Mouse (Mus musculus) brain, embryonic 14.5 days (tissue): ENCODE measurements at regions not wholly inside any gene's neighbourhood (a gene's known extent, or its start where the extent isn't known, plus 50 kb on each side); places are given as distances from the start of the nearest gene placed in this dataset.

Source experiments
- DNase-seq: peaks from one replicate; pipeline ENCODE4 v3.0.0-alpha.2; 2011; ENCODE audit warnings: low read depth
- CTCF ChIP-seq: fragments of 200-500 bp; IDR thresholded peaks from 2 replicates; pipeline ENCODE4 v1.5.1; 2012; ENCODE audit warnings: inconsistent platforms, mild to moderate bottlenecking, moderate library complexity, borderline replicate concordance; ENCODE audit not compliant: insufficient read depth, insufficient read length; ENCODE audit errors: extremely low read depth
- POLR2A ChIP-seq: fragments of 200-500 bp; IDR thresholded peaks from 2 replicates; pipeline ENCODE4 v1.6.1; 2012; ENCODE audit warnings: mild to moderate bottlenecking, inconsistent platforms, borderline replicate concordance; ENCODE audit not compliant: poor library complexity, insufficient read depth, insufficient read length, severe bottlenecking; ENCODE audit errors: extremely low read depth

DNA sequence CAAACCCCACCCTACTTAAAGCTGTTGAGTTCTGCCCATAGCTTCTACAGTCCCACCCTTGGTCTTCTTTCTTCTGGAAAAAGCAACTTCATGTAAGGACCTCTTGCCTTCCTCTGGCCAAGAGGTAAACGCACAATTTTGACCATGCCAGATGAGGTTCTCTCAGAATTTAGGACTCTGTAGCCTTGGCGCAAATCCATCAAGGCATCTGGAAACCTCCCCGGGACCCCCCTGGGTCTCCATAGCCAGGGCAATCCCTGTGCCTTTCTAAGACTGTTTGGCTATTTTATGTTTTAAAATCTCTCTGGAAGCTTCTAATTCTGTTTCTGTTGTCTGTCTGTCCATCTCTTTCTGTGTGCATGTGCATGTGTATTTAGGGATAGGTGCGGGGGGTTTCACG is 110.3 kb downstream of the 2410131K14Rik start:
- DNase-seq = no peak
- no peak for TF ChIP-seq CTCF
- no peak for TF ChIP-seq POLR2A

GRCm38 (mm10) chr5:118355691-118356337 is 110.8 kb downstream of the 2410131K14Rik start:
- TF ChIP-seq POLR2A = no peak
- peak; percentile 93 for DNase-seq

DNA sequence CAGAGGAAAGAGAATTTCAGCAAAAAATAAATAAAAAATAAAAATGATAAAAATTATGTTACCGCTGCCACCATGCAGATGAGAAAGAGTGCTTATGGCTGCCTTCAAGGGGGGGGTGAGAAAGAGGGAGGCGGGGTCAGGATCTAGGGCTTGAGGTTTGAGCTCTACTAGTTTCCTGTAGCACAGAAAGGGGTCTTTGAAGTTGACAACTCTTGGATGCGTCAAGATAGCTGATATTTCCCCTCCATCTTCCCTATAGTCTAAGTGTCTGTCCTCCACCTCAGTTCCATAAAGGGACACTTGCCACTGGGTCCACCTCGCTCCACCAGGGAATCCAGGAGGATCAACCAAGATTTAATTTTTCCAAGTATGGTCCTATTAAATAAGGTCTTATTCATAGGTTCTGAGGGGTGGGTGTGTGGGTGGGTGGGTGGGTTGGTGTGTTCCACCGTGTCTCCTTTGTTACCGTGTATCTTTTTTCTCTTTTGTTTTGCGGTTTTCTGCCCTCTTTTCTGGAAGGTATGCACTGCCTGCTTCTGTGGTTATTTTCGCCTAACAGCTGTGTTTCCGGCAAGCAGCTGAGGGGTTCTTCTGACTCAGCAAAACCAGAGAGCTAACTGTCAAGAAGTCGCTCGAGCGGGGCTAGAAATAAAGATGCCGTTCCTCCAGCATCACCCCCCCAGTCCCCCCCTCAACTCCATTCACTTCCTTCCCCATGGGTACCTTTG is 114.8 kb downstream of the 2410131K14Rik start:
- TF ChIP-seq POLR2A = no peak
- no peak for TF ChIP-seq CTCF
- no peak for DNase-seq

- TF ChIP-seq CTCF (no peak), POLR2A (no peak)
These were observed 115.5 kb downstream of the 2410131K14Rik start for GRCm38 (mm10) chr5:118360374-118361064.

GRCm38 (mm10) chr5:118361133-118361852 is 116.3 kb downstream of the 2410131K14Rik start:
- TF ChIP-seq POLR2A = no peak
- TF ChIP-seq CTCF = no peak
- DNase-seq = no peak

More at GRCm38 (mm10) chr5:118360374-118361064, 115.5 kb downstream of the 2410131K14Rik start:
- no peak for DNase-seq

DNA sequence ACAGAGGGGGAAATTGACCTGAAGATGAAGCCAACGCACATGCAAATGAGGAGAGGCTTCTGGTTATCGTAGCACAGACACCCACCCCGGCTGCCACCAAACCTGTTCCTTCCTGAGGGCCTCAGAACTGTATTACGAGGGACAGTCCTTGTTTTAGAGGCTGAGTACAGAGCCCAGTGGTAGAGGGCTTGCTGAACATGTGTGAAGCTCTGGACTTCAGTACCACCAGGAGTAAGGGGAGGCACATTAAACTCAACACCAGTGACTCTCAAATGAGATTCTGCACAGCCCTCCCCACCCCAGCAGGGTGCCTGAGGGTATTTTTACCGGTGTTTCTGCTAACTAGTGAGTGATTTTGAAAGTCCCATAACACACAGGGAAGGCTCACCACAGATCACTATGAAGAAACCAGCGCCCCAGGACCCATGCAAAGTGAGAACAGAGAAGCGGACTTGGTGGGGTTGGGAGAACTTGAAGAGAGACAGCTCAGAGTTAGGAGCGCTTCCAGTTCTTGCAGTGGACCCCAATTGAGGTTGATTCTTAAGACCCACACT is 116.9 kb downstream of the 2410131K14Rik start:
- no peak for TF ChIP-seq POLR2A
- no peak for TF ChIP-seq CTCF
- no peak for DNase-seq

DNA sequence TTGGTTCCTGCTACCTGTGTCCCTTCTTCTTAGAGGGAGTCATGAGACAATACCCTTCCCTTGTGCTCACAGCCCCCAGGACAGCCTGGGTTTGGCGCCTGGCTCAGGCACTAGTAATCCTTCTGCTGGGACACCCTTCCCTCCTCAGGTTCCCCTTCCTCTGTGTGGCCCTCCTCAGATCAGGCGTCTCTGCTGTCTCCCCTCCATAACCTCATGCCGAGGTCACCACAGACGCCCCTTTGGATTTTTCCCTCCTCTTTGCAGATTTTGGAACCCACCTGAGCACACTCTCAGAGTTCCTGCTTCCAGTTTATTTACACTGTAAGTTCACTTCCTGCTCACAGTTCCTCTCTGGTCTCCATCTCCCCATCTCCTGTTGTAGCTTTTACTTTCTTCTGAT is 117.7 kb downstream of the 2410131K14Rik start:
- TF ChIP-seq CTCF (no peak), POLR2A (no peak)
- DNase-seq = no peak

- TF ChIP-seq CTCF (no peak), POLR2A (no peak)
- DNase-seq = no peak
These were observed 118.1 kb downstream of the 2410131K14Rik start for GRCm38 (mm10) chr5:118363154-118363553.

- no peak for DNase-seq
- no peak for TF ChIP-seq POLR2A
- no peak for TF ChIP-seq CTCF
These were observed 119.6 kb downstream of the 2410131K14Rik start for GRCm38 (mm10) chr5:118364646-118365045.

DNA sequence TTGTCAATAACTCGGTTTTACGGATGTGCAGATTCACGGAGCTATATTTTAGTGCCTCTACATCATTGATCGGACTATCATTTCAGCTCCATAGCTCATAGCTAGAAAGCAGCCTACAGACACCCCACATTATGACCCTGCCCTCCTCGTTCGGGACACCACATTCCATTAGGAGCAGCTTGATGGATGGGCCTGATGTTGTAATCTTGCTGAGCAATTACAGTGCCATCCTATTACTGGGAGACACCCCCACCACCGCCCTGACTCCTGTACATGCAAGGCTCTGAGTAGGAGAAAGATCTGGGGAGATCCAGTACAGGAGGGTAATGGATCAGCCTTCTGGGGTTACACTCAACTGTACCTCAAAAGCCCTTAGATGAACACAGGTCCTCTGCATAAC is 120.2 kb downstream of the 2410131K14Rik start:
- no peak for TF ChIP-seq CTCF
- no peak for TF ChIP-seq POLR2A
- DNase-seq = no peak

- no peak for DNase-seq
- TF ChIP-seq CTCF (no peak), POLR2A (no peak)
These were observed 120.6 kb downstream of the 2410131K14Rik start for GRCm38 (mm10) chr5:118365651-118366050.
